Mouse (Mus musculus) embryonic fibroblast, embryonic 13.5 days (primary cell): ENCODE measurements at regions not wholly inside any gene's neighbourhood (a gene's known extent, or its start where the extent isn't known, plus 50 kb on each side); places are given as distances from the start of the nearest gene placed in this dataset.

Source experiments
- CTCF ChIP-seq: IDR thresholded peaks from 2 replicates; pipeline ENCODE4 v1.5.1; 2011; ENCODE audit warnings: mild to moderate bottlenecking, control low read depth, low read length, moderate library complexity, borderline replicate concordance; ENCODE audit not compliant: insufficient read depth
- POLR2A ChIP-seq: IDR thresholded peaks from 2 replicates; pipeline ENCODE4 v1.6.1; 2011; ENCODE audit warnings: low read depth, mild to moderate bottlenecking, control low read depth, low read length, moderate library complexity

DNA sequence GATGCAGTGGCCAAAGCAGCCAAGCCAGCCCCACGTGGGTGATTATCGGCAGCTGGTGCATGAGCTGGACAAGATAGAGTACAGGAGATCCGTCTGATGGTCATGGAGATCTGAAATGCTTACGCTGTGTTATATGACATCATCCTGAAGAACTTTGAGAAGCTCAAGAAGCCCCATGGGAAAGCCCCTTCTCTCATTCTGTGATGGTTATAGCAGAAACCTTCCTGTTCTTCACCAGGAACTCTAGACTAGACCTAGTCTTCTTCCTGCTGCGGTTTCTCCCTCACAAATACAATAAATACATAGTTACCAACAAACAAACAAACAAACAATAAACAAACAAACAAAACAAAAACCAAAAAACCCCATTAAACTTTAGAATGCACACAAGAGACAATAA is 220.7 kb upstream of the Ptger4 start:
- TF ChIP-seq POLR2A, result no peak
- no peak for TF ChIP-seq CTCF
